ENCODE assay signal across 8 mouse cellular contexts in the genomic region with DNA sequence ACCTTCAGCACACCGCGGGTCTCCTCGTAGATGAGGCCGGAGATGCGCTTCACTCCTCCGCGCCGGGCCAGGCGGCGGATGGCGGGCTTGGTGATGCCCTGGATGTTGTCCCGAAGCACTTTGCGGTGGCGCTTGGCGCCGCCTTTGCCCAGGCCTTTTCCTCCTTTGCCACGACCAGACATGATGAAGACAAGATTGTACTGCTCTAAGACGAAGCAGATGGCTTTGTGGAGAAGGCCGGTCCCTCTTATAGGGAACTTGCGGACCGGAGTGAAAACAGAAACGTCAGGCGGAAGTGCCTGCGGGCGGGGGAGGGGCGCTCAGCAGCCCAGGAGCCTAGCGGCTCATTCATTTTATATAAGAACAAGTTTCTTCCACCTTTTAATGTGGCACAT. TPM values are rescaled to one million over a fixed set of nuclear protein-coding genes. Genes with fewer than 3 reads are reported as not detected.
DNase-seq lines count a peak whose midpoint lies in the region; ATAC-seq and TF ChIP-seq lines count a peak whose summit lies in the region.
"Not testable (repeated sequence)": the region's sequence is repeated elsewhere in the genome, so short reads cannot be mapped to it uniquely, and the experiment has no call there.

A gene (minus strand): TSS at position 221 of the 395 bp plus-strand sequence.

- TF ChIP-seq EP300 in lung, postnatal 0 days (IDR thresholded peaks at IDR 0.05), result peak; percentile 84

- peak within 1 kb of the TSS; percentile 86 for H3K27ac ChIP-seq in hindbrain, embryonic 12.5 days
- H3K27ac ChIP-seq in lung, postnatal 0 days (ENCODE audit: low read length), result peak within 1 kb of the TSS; percentile 47

- DNase-seq in NIH3T3 (ENCODE audit: low read depth), result peak; percentile 96
- DNase-seq in cerebellum, postnatal 14 days, result peak; percentile 98 to 99
- peak; percentile 95 to 98 for DNase-seq in frontal cortex, postnatal 14 days (ENCODE audit: low spot score in 2 of 2)
- peak; percentile 95 to 97 for DNase-seq in layer of hippocampus, postnatal 10 days (ENCODE audit: low spot score in 2 of 2)
- DNase-seq in lung, postnatal 0 days (ENCODE audit: low spot score), result peak; percentile 93
- peak; percentile 99 for DNase-seq in ovary, postnatal 10 days (ENCODE audit: low spot score)
- peak; percentile 96 for DNase-seq in thymus, postnatal 0 days (ENCODE audit: low spot score)

- H3K27me3 ChIP-seq in hindbrain, embryonic 12.5 days; lung, postnatal 0 days (replicated peaks; ENCODE audit: insufficient read depth, low read length): not testable (repeated sequence)

- H3K9me3 ChIP-seq in hindbrain, embryonic 12.5 days (replicated peaks); lung, postnatal 0 days (ENCODE audit: low read length): not testable (repeated sequence)

- 1% methylated on average over 23 of the region's 27 CpGs for WGBS in hindbrain, embryonic 12.5 days
- WGBS in lung, postnatal 0 days, result 0% methylated on average over 22 of the region's 27 CpGs

- not testable (repeated sequence) for TF ChIP-seq CTCF in lung, postnatal 0 days (IDR thresholded peaks at IDR 0.05)

- peak within 1 kb of the TSS; percentile 39 for H3K4me3 ChIP-seq in hindbrain, embryonic 12.5 days
- peak within 1 kb of the TSS; percentile 26; the same call in 1 of the 2 replicates for H3K4me3 ChIP-seq in lung, postnatal 0 days (ENCODE audit: low read depth, low read length)

- peak within 1 kb of the TSS; percentile 64 for H3K4me2 ChIP-seq in hindbrain, embryonic 12.5 days (replicated peaks)
- H3K4me2 ChIP-seq in lung, postnatal 0 days (replicated peaks; ENCODE audit: low read depth, low read length), result peak within 1 kb of the TSS; percentile 58

- peak; percentile 61 for ATAC-seq in hindbrain, embryonic 12.5 days (ENCODE audit: low FRiP score)
- ATAC-seq in lung, postnatal 0 days, result peak; percentile 70

- H3K36me3 ChIP-seq in hindbrain, embryonic 12.5 days; lung, postnatal 0 days (ENCODE audit: insufficient read depth, low read length): not testable (repeated sequence)

- H3K4me1 ChIP-seq in hindbrain, embryonic 12.5 days, result peaks cover 28% of the 10 kb centered on the region
- H3K4me1 ChIP-seq in lung, postnatal 0 days (ENCODE audit: insufficient read depth, low read depth, low read length), result not testable (repeated sequence)

- H3K9ac ChIP-seq in hindbrain, embryonic 12.5 days, result peak within 1 kb of the TSS; percentile 65
- peak within 1 kb of the TSS; percentile 16; the same call in 1 of the 2 replicates for H3K9ac ChIP-seq in lung, postnatal 0 days (replicated peaks; ENCODE audit: low read depth)

RNA-seq across cellular contexts. Expression of the gene that starts here (rescaled TPM):
- 18.2 and 20.9 TPM in 2 replicates for polyA plus RNA-seq in hindbrain, embryonic 12.5 days (2016; fragmentation: Nextera tagmentation; extraction: Ambion mirVana)
- 10 to 100 TPM; 51.2 to 53.7 TPM for total RNA-seq in layer of hippocampus, postnatal 10 days (2021)
- 4.1 and 4.6 TPM in 2 replicates for polyA plus RNA-seq in lung, postnatal 0 days (2015; fragmentation: Nextera tagmentation; extraction: Ambion mirVana)
- polyA plus RNA-seq in thymus, postnatal 0 days (2015; fragmentation: Nextera tagmentation; extraction: Ambion mirVana), result 37.1 and 39.2 TPM in 2 replicates

Comparison
In these comparisons a context has a peak if more than half of its experiments do, and no peak if none do; other contexts are left out.
1. Peak in every context shown above with its lines: DNase-seq, ATAC-seq, H3K4me3 ChIP-seq and H3K27ac ChIP-seq.